Mouse (Mus musculus): ENCODE results near the gene 5330417C22Rik. TPM values are rescaled to one million over a fixed set of nuclear protein-coding genes. Genes with fewer than 3 reads are reported as not detected.
"Not testable (repeated sequence)": the region's sequence is repeated elsewhere in the genome, so short reads cannot be mapped to it uniquely, and the experiment has no call there.

Gene 5330417C22Rik
- total RNA-seq (2021): under 1 TPM in 1 of 2 experiments, not detected in 1; 0.07 TPM
- long read RNA-seq, experiment 1: 0 reads
- long read RNA-seq, experiment 2: 0 reads

GRCm38 (mm10) chr3:108536517-108537260, at the start of gene 5330417C22Rik:
Gene 5330417C22Rik, minus strand, starts transcription at chr3:108536536.
- intact Hi-C loops (cut with DNase I; ENCODE audit: low total_unique reads): no loop called here
- DNase-seq: peak; percentile 16

GRCm38 (mm10) chr3:108584580-108584979, 48.2 kb upstream of the 5330417C22Rik start:
- intact Hi-C loops (cut with DNase I; ENCODE audit: low total_unique reads): no loop called here
- DNase-seq: no peak

GRCm38 (mm10) chr3:108574018-108574417, 37.7 kb upstream of the 5330417C22Rik start:
- DNase-seq: no peak
- intact Hi-C loops (cut with DNase I; ENCODE audit: low total_unique reads): no loop called here

- DNase-seq: no peak
- intact Hi-C loops (cut with DNase I; ENCODE audit: low total_unique reads): no loop called here
Observed at GRCm38 (mm10) chr3:108572309-108573010, 36.1 kb upstream of the 5330417C22Rik start.

- intact Hi-C loops (cut with DNase I; ENCODE audit: low total_unique reads): no loop called here
- peak; percentile 95 for DNase-seq
Observed at GRCm38 (mm10) chr3:108571443-108572294, 35.3 kb upstream of the 5330417C22Rik start, which contains the start of gene Taf13. Gene Taf13, plus strand, starts transcription at chr3:108571698.

- intact Hi-C loops (cut with DNase I; ENCODE audit: low total_unique reads): no loop called here
- DNase-seq: no peak
Observed at GRCm38 (mm10) chr3:108570813-108571212, 34.5 kb upstream of the 5330417C22Rik start.

GRCm38 (mm10) chr3:108569636-108570035, 33.3 kb upstream of the 5330417C22Rik start:
- DNase-seq; intact Hi-C loops (cut with DNase I; ENCODE audit: low total_unique reads): not testable (repeated sequence)

- intact Hi-C loops (cut with DNase I; ENCODE audit: low total_unique reads): no loop called here
- DNase-seq: no peak
Observed at GRCm38 (mm10) chr3:108567990-108568877, 31.9 kb upstream of the 5330417C22Rik start.

- intact Hi-C loops (cut with DNase I; ENCODE audit: low total_unique reads): loop anchor here (5.0 kb wide), 2 partner anchors 96 to 161 kb away; no protein-coding TSS in a partner anchor
- peak; percentile 73 for DNase-seq
Observed at GRCm38 (mm10) chr3:108563309-108563708, 27.0 kb upstream of the 5330417C22Rik start.

- intact Hi-C loops (cut with DNase I; ENCODE audit: low total_unique reads): loop anchor here (5.0 kb wide), 2 partner anchors 96 to 161 kb away; no protein-coding TSS in a partner anchor
- DNase-seq: no peak
Observed at GRCm38 (mm10) chr3:108562777-108563271, 26.5 kb upstream of the 5330417C22Rik start.

- intact Hi-C loops (cut with DNase I; ENCODE audit: low total_unique reads): loop anchor here (5.0 kb wide), 2 partner anchors 95 to 160 kb away; no protein-coding TSS in a partner anchor
- peak; percentile 96 for DNase-seq
Observed at GRCm38 (mm10) chr3:108562133-108562730, 25.9 kb upstream of the 5330417C22Rik start, which contains the start of gene Tmem167b. Gene Tmem167b, minus strand, starts transcription at chr3:108562466.

- intact Hi-C loops (cut with DNase I; ENCODE audit: low total_unique reads): no loop called here
- DNase-seq: no peak
Observed at GRCm38 (mm10) chr3:108557888-108558287, 21.6 kb upstream of the 5330417C22Rik start.

GRCm38 (mm10) chr3:108554587-108555312, 18.4 kb upstream of the 5330417C22Rik start:
- intact Hi-C loops (cut with DNase I; ENCODE audit: low total_unique reads): no loop called here
- DNase-seq: peak; percentile 91

GRCm38 (mm10) chr3:108554111-108554561, 17.8 kb upstream of the 5330417C22Rik start:
- intact Hi-C loops (cut with DNase I; ENCODE audit: low total_unique reads): no loop called here
- no peak for DNase-seq

GRCm38 (mm10) chr3:108542299-108542698, 6.0 kb upstream of the 5330417C22Rik start:
- intact Hi-C loops (cut with DNase I; ENCODE audit: low total_unique reads): no loop called here

GRCm38 (mm10) chr3:108537303-108537702, 967 bp upstream of the 5330417C22Rik start:
- peak; percentile 82 for DNase-seq
- intact Hi-C loops (cut with DNase I; ENCODE audit: low total_unique reads): no loop called here

More at GRCm38 (mm10) chr3:108542299-108542698, 6.0 kb upstream of the 5330417C22Rik start:
- DNase-seq: no peak

- intact Hi-C loops (cut with DNase I; ENCODE audit: low total_unique reads): no loop called here
- no peak for DNase-seq
Observed at GRCm38 (mm10) chr3:108535896-108536516, 330 bp downstream of the 5330417C22Rik start.

Measured in gastrocnemius, postnatal 14 days (tissue).